Mouse (Mus musculus): ENCODE results near the gene Xylt2. TPM values are rescaled to one million over a fixed set of nuclear protein-coding genes. Genes with fewer than 3 reads are reported as not detected.

Gene Xylt2
- polyA plus RNA-seq, 1 experiment from 2014 or later, result 24.7 TPM

Other genes starting within 250 kb of the Xylt2 start
- gene Cacna1g, start 203.3 kb downstream of the Xylt2 start, polyA plus RNA-seq (2016; fragmentation: Nextera tagmentation; extraction: Ambion mirVana), result 25.5 and 26.9 TPM in 2 replicates
- 0.20 and 0.40 TPM in 2 replicates for gene Spata20, start 191.3 kb downstream of the Xylt2 start, polyA plus RNA-seq (2016; fragmentation: Nextera tagmentation; extraction: Ambion mirVana)
- gene Epn3, start 177.5 kb downstream of the Xylt2 start, polyA plus RNA-seq (2016; fragmentation: Nextera tagmentation; extraction: Ambion mirVana), result 2.8 and 4.1 TPM in 2 replicates
- 5.1 and 7.0 TPM in 2 replicates for gene Mycbpap, start 155.8 kb downstream of the Xylt2 start, polyA plus RNA-seq (2016; fragmentation: Nextera tagmentation; extraction: Ambion mirVana)
- gene Rsad1, start 128.3 kb downstream of the Xylt2 start, polyA plus RNA-seq (2016; fragmentation: Nextera tagmentation; extraction: Ambion mirVana), result 4.1 and 5.7 TPM in 2 replicates
- 3.6 and 5.3 TPM in 2 replicates for gene Chad, start 112.5 kb downstream of the Xylt2 start, polyA plus RNA-seq (2016; fragmentation: Nextera tagmentation; extraction: Ambion mirVana)
- 5.0 and 6.0 TPM in 2 replicates for gene Acsf2, start 75.6 kb downstream of the Xylt2 start, polyA plus RNA-seq (2016; fragmentation: Nextera tagmentation; extraction: Ambion mirVana)
- gene Lrrc59, start 47.7 kb downstream of the Xylt2 start, polyA plus RNA-seq (2016; fragmentation: Nextera tagmentation; extraction: Ambion mirVana), result 205 and 217 TPM in 2 replicates
- 144 and 148 TPM in 2 replicates for gene Mrpl27, start 23.7 kb downstream of the Xylt2 start, polyA plus RNA-seq (2016; fragmentation: Nextera tagmentation; extraction: Ambion mirVana)
- 37.1 and 42.2 TPM in 2 replicates for gene Eme1, start 23.6 kb downstream of the Xylt2 start, polyA plus RNA-seq (2016; fragmentation: Nextera tagmentation; extraction: Ambion mirVana)
- 0.13 and 0.17 TPM in 2 replicates for gene Gm11541, start 27.0 kb upstream of the Xylt2 start, polyA plus RNA-seq (2016; fragmentation: Nextera tagmentation; extraction: Ambion mirVana)
- gene Cdc34b, start 64.3 kb upstream of the Xylt2 start, polyA plus RNA-seq (2016; fragmentation: Nextera tagmentation; extraction: Ambion mirVana), result 0.18 TPM in 1 of 2 replicates, not detected in the other
- gene Tmem92, start 105.2 kb upstream of the Xylt2 start, polyA plus RNA-seq (2016; fragmentation: Nextera tagmentation; extraction: Ambion mirVana), result not detected in 2 replicates